Mouse (Mus musculus) kidney, adult 2 months (tissue): Measurements from ENCODE around the gene Alb. TPM values are rescaled to one million over a fixed set of nuclear protein-coding genes. Genes with fewer than 3 reads are reported as not detected.
A peak's percentile ranks its signal among the peaks of the same experiment; 100 is the strongest.

Experiments used
- DNase-seq: peaks from one replicate; pipeline ENCODE4 v3.0.0; 2021
- H3K27ac ChIP-seq: fragments of 200-500 bp; 2 replicates; pipeline ENCODE4 v1.5.1; 2012; ENCODE audit warnings: low read depth, low read length, control low read depth, inconsistent platforms; ENCODE audit not compliant: insufficient read depth
- H3K27me3 ChIP-seq: fragments of 200-500 bp; replicated peaks from 2 replicates; pipeline ENCODE4 v1.6.1; 2012; ENCODE audit warnings: mild to moderate bottlenecking, moderate library complexity, low read length, inconsistent platforms; ENCODE audit not compliant: control insufficient read depth, insufficient read depth
- H3K36me3 ChIP-seq: fragments of 200-500 bp; 2 replicates; pipeline ENCODE4 v1.6.1; 2012; ENCODE audit warnings: mild to moderate bottlenecking, moderate library complexity, low read length, inconsistent platforms; ENCODE audit not compliant: control insufficient read depth, insufficient read depth
- H3K4me1 ChIP-seq: fragments of 200-500 bp; 2 replicates; pipeline ENCODE4 v1.6.1; 2011; ENCODE audit warnings: low read length; ENCODE audit not compliant: control insufficient read depth, insufficient read depth
- H3K4me3 ChIP-seq: fragments of 200-500 bp; 2 replicates; pipeline ENCODE4 v1.5.1; 2011; ENCODE audit warnings: mild to moderate bottlenecking, low read depth, low read length, control low read depth; ENCODE audit not compliant: insufficient read depth
- CTCF ChIP-seq: fragments of 200-500 bp; conservative IDR thresholded peaks from 2 replicates; pipeline ENCODE4 v1.5.1; 2011; ENCODE audit warnings: low read depth, mild to moderate bottlenecking, control low read depth, low read length, moderate library complexity, mixed read lengths; ENCODE audit not compliant: insufficient read depth, insufficient read length
- POLR2A ChIP-seq: fragments of 200-500 bp; IDR thresholded peaks from one replicate; pipeline ENCODE4 v1.6.1; 2011; ENCODE audit warnings: low read depth, low read length, control low read depth
- WGBS: fragments of 180-500 bp; shearing (Covaris S2); methylation state at CpG from one replicate; pipeline ENCODE4 v1.1.7; 2018; 5-methylcytosine and 5-hydroxymethylcytosine counted together
- polyA plus RNA-seq: library from polyadenylated mRNA; depleted of rRNA; stranded (reverse); fragments of >200 nt; gene quantifications from 2 replicates; pipeline ENCODE4 v1.2.3, GENCODE M21; 2012; rRNA removed

Alb gene
- polyA plus RNA-seq, 1 experiment = 10.8 TPM

- Histone ChIP-seq H3K36me3 (no peaks in the 10 kb centered on the region), H3K4me1 (no peaks in the 10 kb centered on the region; the same call in 1 of the 2 replicates), H3K27ac (no peak overlapping the region), H3K4me3 (no peak overlapping the region), H3K27me3 (no peaks in the 10 kb centered on the region)
- no peak for TF ChIP-seq POLR2A
- no peak for DNase-seq
- WGBS = 89% methylated on average over 5 of the region's 5 CpGs
Observed at GRCm38 (mm10) chr5:90509828-90510592, 49.3 kb downstream of the Alb start.

- H3K4me1 ChIP-seq = no peaks in the 10 kb centered on the region; the same call in 1 of the 2 replicates
- H3K4me3 ChIP-seq = no peak overlapping the region
- no peaks in the 10 kb centered on the region for H3K36me3 ChIP-seq
- WGBS = 56% methylated on average over 6 of the region's 6 CpGs
- TF ChIP-seq CTCF = no peak
- no peak for TF ChIP-seq POLR2A
- H3K27ac ChIP-seq = no peak overlapping the region; the same call in 1 of the 2 replicates
- no peaks in the 10 kb centered on the region for H3K27me3 ChIP-seq
- DNase-seq = peak; percentile 80
Observed at GRCm38 (mm10) chr5:90512288-90512955, 51.7 kb downstream of the Alb start.

GRCm38 (mm10) chr5:90515561-90515960 lies 54.9 kb downstream of the Alb start:
- Histone ChIP-seq H3K27me3 (no peaks in the 10 kb centered on the region), H3K4me3 (no peak overlapping the region), H3K27ac (no peak overlapping the region), H3K4me1 (peaks cover 9% of the 10 kb centered on the region; the same call in 1 of the 2 replicates), H3K36me3 (no peaks in the 10 kb centered on the region)
- TF ChIP-seq POLR2A (no peak), CTCF (no peak)
- WGBS = 84% methylated on average over 6 of the region's 6 CpGs
- DNase-seq = no peak

GRCm38 (mm10) chr5:90518356-90519100 lies 57.8 kb downstream of the Alb start, which contains the start of gene Afm:
TSS of gene Afm (plus strand) at chr5:90518932.
- H3K36me3 ChIP-seq = no peaks in the 10 kb centered on the region
- TF ChIP-seq POLR2A = no peak
- TF ChIP-seq CTCF = no peak
- peaks cover 9% of the 10 kb centered on the region; the same call in 1 of the 2 replicates for H3K4me1 ChIP-seq
- DNase-seq = peak; percentile 74
- no peak within 1 kb of the TSS for H3K4me3 ChIP-seq
- 23% methylated on average over 6 of the region's 6 CpGs for WGBS
- peak within 1 kb of the TSS; percentile 88 for H3K27ac ChIP-seq
- no peaks in the 10 kb centered on the region for H3K27me3 ChIP-seq

Other genes with a start within 250 kb of the Alb start
- gene Cox18, start 236.9 kb upstream of the Alb start, polyA plus RNA-seq = 19.0 and 21.3 TPM in 2 replicates
- 27.1 and 27.9 TPM in 2 replicates for gene Ankrd17, start 94.3 kb upstream of the Alb start, polyA plus RNA-seq
- 1.1 and 2.3 TPM in 2 replicates for gene Gm9958, start 93.7 kb upstream of the Alb start, polyA plus RNA-seq
- 0.75 and 0.78 TPM in 2 replicates for gene Afp, start 29.8 kb downstream of the Alb start, polyA plus RNA-seq
- gene Afm, start 58.0 kb downstream of the Alb start, polyA plus RNA-seq = 21.0 and 21.1 TPM in 2 replicates
- gene 5830473C10Rik, start 100.2 kb downstream of the Alb start, polyA plus RNA-seq = 1.2 and 1.3 TPM in 2 replicates
- 10.4 and 11.4 TPM in 2 replicates for gene Rassf6, start 179.8 kb downstream of the Alb start, polyA plus RNA-seq